Mouse (Mus musculus) heart, adult 8-10 months (tissue): ENCODE measurements around the gene Acbd3. TPM values are rescaled to one million over a fixed set of nuclear protein-coding genes. Genes with fewer than 3 reads are reported as not detected.
A peak's percentile ranks its signal among the peaks of the same experiment; 100 is the strongest.

Experiments used
- DNase-seq: peaks from one replicate; pipeline ENCODE4 v3.0.0; 2022; ENCODE audit warnings: low spot score
- total RNA-seq, 4 experiments: library from RNA; stranded (reverse); gene quantifications; 2 replicates each; pipeline ENCODE4 v1.2.4; 2022

The Acbd3 gene
- 10 to 100 TPM; 19.4 to 24.6 (median 22.0) TPM for total RNA-seq

DNA sequence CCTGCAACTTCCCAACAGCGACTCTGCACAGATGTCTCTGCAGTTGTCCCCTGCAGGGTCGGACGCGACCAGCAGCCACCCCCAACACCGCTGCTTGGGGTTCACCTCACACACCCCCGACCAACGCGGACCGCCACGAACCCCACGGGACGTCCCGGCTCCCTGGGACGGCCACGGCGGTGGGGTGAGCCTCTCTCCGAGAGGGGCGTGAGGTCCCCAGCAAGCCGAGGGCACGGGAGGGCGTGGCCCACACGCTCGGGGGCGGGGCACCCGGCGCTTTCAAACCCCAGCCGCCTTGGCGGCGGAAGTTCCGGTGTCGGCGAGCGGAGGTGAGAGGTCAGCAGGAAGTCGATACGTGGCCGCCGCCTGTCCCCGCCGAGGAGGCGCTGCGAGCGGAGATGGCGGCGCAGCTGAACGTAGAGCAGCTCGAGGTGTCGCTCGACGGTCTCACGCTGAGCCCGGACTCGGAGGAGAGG lies at the start of gene Acbd3:
TSS of gene Acbd3 (plus strand) at position 340 of the 476 bp plus-strand sequence.
- peak; percentile 91 for DNase-seq

DNA sequence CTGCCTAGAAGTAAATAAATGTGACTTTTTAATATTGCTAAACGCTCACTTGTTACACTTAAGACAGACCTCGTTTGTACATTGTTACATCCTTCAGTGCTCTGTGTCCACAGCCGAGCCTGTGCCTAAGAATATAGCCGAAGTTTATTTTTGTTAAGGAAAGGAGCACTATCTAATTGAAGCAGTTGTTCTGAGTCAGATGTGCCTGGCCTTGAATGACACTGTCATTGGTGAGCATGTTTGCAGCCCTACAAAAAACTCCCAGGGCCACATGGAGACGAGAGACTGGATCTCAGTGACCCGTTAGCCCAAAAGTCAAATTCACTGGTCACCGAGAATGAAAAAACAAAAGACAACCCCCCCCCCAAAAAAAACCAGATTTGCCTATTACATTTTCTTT lies 34.6 kb upstream of the Acbd3 start:
- DNase-seq, result no peak

- DNase-seq, result no peak
Measured at GRCm38 (mm10) chr1:180696626-180697352, 29.1 kb upstream of the Acbd3 start, which contains the start of gene Mixl1. Mixl1 (minus strand) TSS chr1:180697034.

DNA sequence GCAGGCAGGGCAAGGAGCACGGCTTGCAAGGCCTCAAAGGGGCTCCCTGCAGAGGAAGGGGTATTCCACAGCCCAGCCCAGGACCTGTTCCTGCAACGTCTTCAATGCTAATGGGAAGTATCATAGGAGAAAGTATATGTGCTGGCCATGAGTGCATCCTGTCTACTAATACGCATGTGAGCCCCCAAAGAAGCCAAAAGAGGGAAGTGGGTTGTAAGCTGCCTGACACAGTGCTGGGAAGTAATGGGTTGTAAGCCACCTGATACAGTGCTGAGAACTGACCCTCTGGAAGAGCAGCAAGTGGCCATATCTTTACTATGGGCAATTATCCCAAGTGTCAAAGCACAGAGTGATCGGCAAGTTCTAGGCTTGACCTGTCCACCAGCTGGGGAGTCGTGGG lies 27.8 kb upstream of the Acbd3 start:
- DNase-seq, result no peak

DNA sequence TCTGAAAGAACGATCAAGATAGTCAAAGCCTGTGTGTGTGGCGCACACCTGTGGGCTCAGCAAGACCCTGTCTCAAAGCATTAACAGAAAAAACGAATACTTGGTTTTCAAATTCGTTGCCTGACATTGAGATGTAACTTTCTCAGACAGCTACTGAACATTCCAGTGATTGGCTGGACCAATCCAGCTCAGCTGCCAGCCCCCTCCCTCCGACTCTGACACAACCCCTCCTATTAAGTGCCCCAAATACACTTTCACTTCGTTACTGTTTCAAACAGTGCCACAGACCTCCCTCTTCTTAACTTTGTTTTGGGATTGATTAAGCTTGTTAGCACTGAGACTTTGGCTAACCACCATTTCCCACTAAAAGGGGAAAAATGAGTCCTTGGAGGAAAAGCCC lies 22.4 kb upstream of the Acbd3 start:
- DNase-seq, result no peak

DNA sequence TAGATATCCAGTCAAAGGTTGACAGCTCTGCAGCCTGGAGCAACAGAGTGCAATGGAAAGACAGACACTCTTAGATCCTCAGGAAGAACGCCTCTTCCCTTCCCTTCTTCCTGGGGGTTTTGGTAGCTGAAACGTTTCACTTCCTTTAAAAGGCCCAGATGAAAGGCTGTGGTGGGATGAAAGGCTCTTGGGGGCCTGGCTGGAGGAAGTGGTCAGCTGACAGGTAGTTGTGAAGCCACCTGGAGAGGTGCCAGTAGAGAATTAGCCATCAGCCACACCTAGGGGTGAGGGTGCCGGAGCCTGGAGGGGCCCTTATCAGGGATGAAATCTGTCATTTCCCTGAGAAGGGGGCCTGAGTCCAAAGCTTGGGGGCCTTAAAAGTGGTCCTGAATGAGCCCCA lies 18.5 kb upstream of the Acbd3 start:
- no peak for DNase-seq

DNA sequence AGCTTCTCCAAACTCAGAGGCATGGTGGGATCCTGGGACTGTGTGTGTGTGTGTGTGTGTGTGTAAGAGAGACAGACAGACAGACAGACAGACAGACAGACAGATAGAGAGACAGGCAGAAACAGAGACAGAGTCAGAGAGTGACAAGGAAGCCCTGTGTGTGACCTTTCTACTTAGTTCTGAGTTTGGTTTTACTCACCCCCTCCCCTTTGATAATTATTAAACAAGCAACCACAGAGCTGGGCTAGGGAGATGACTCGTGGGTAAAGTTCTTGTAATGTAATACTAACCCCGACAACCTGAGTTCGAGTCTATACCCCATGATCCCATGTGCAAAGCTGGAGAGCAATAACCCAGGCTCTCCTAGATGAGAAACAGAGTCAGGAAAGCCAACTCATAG lies 18.0 kb upstream of the Acbd3 start:
- no peak for DNase-seq

DNA sequence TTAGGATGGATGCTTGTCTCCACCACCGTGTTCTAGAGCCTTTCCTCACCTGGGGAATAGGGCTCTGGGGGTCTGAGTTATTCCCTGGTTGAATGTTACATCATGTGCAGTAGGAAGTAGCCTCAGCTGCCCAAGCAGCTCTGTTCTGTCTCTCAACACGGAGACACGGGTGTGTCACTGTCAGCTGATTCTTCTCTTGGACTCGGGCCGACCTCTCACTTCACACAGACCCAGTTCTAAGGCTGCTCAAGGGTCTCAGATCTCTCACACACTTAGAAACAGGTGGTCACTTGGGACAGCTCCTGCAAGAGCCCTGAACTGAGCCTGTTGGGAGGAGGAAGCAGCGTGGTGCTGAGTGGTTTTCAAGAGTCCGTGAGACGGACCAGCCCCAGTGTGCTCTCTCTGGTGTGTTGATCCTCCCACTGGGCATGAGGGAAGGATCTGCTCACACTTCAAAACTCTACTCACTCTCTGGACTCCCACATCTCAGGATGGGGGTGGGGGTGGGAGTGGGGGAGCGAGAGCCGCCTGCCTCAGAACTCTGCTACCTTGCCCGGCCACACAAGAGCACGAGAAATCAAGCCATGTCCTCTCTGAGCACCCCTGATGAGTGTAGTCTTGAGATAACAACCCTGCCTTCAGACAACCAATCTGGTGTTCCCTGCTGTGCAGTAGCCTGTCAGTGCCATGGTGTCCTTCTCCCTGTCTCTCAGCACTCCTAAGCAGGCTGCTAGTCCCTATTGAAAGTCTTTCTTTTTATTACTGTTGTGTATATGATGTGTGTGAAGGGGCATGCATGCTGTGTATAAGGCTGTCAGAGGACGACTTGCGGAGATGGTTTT lies 16.7 kb upstream of the Acbd3 start:
- DNase-seq, result no peak

- no peak for DNase-seq
Measured at GRCm38 (mm10) chr1:180718756-180719155, 7.1 kb upstream of the Acbd3 start.

DNA sequence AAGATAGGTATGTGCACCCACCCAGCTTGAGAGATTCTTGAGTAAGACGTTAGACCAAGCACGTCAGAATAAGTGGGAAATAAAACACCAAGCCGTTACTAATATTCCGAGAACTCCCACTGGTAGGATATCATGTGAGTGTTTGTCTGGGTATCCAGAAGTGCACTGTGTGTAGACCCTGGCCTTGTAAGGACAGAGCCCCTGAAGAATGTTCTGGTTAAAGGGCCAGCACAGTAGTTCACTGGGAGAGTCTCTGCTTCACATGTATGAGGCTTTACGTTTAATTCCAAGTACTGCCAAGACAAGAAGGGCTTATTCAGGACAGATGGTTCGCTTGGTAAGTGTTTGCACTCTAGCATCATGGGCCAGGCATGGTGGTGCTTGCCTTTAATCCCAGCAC lies 6.4 kb upstream of the Acbd3 start:
- no peak for DNase-seq

DNA sequence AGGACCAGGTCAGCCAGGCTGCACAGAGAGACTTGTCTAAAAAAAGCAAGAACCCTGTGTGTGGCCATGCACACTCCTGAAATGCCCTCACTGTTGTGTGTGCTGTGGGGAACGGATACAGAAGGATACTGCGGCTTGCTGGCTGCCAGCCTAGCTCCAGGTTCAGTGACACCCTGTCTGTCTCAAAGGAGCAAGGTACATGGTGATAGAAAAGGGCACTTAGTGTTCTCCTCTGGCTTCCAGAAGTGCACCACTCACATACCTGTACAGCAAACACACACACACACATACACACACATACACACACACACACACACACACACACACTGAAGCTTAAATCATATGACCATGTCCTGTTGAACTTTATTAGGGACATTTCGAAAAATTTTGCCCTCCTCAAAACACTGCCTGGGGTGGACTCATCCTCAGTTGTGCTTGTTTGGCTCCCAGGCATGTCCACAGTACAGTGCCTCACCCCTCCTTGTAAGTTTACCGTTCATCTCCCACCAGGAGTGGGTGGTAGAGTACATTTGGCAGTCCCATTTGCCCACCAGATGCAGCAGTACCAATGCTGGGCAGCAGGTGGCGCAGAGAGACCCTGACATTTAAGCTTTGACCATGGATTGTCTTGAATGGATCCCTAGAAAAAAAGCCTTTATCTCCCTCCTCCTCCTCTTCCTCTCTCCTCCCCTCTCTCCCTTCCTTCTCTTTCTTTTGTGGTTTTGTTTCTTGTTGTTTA lies 5.7 kb upstream of the Acbd3 start:
- DNase-seq, result peak; percentile 83

DNA sequence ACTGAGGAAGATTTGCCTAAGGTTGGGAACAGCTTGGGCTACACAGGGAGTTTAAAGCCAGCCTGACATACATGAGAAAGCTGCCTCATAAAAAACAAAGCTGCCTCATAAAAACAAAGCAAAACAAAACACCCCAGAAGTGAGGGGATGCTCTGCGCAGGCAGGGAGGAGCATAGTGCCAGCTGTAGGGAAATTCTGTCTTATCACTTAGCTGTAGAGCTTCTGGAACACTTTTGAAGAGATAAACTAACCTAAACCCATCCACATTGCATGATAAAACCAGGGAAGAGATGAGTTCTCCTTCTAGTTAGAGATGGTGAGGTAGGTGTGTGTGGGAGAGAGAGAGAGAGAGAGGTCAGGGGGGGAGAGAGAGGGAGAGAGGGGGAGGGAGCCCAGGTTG lies 3.2 kb upstream of the Acbd3 start:
- DNase-seq, result no peak

DNA sequence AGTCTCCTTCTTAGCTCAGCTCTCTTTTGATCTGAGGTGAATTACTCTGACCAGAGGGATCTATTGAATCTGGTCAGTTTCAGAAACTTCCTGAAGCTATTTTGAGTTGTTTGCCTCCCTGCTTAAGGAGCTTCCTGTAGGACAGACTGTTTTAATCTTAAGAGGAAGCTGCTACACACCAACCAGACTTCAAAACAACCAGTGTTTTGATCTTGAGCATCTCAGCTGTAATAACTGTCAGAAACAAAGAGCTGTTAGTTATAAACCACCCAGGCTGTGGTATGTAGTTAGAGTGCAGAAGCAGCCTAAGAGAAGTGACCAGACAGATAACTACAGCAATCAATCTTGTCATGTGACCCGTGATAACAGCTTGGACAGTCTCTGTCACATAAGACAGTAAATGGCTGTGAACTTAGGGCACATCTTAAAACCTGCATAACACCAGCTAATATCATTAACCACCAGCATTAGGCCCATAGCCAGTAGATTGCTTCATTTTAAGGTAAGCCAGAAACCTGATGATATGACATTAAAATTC lies 2.1 kb upstream of the Acbd3 start:
- no peak for DNase-seq

DNA sequence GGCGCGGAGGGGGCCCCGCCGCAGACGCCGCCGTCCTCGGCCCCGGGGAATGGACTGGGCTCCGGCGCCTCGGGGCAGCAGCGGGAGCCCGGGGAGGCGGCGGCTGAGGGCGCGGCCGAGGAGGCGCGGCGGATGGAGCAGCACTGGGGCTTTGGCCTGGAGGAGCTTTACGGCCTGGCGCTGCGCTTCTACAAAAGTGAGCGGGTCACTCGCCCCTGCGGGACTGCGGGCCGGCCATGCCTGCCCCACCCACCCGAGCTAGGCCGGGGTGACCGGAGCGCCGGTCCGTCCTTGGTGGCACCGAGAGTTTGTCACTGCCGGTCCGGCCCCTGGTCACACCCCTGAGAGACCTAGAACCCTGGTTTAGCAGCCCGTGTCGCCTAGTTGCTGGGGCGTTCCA lies 340 bp downstream of the Acbd3 start:
- no peak for DNase-seq

GRCm38 (mm10) chr1:180729231-180729630 lies 3.4 kb downstream of the Acbd3 start:
- no peak for DNase-seq

- no peak for DNase-seq
Measured at GRCm38 (mm10) chr1:180747827-180748226, 22.0 kb downstream of the Acbd3 start.

DNA sequence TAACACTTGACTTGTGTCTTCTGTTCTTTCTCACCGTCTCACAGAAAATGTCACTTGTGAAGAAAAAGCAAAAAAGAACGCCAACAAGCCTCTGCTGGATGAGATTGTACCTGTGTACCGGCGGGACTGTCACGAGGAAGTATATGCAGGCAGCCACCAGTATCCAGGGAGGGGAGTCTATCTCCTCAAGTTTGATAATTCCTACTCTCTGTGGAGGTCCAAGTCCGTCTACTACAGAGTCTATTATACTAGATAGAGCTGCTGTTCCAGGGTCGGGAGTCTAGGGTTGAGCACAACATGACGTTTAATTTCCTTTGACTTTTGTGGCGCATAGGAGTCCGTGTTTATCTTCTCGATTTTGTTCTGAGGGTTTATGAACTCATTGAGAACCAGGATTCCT lies 26.3 kb downstream of the Acbd3 start:
- DNase-seq, result no peak

GRCm38 (mm10) chr1:180754376-180754775 lies 28.5 kb downstream of the Acbd3 start:
- no peak for DNase-seq

DNA sequence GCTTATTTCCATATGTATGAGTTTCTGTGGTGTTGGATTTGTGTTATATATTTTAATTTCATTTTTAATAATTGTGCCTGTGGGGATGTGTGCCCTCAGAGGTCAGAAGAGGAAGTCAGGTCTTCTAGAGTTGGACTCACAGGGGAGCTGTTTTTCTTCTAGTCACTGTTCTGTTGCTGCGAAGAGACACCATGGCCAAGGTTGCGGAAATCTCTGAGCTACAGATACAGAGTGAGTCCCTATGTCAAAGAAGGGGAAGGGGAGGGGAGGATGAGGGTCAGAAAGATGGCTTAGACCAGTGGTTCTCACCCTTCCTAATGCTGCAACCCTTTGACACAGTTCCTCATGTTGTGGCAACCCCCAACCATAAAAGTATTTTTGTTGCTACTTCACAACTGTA lies 30.9 kb downstream of the Acbd3 start:
- DNase-seq, result no peak

DNA sequence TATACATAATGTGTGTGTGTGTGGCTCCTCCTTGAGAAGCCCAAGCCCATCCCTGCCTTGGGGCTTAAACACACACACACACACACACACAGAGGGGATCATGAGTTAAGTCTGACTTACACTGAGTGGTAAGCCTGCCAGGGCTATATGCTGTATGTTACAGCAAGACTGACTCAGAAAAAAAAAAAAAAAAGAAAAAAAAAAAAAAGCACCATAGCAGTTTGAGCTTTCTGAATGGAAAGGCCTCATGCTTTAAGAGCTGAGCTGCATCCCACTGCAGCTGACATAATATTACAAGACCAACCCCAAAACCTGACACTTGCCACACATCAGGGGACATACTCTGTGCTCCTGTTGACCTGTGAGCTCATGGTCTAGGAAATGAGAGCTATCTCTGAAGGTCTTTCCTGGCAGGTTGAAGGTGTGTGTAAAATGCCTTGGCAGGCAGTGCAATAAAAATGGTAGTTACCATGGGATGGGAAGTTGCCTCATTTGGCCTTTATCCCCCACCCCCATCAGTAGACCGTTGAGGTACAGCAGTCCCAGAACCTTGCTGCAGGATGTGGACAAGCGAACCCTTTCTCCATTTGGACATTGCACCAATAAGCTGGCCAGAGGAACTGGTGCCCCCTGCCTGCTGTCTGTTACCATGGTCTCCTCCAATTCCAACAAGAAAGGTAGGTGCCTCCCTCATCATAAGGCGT lies 31.6 kb downstream of the Acbd3 start:
- DNase-seq, result no peak

- DNase-seq, result no peak
Measured at GRCm38 (mm10) chr1:180757956-180758520, 32.2 kb downstream of the Acbd3 start.
